Mouse (Mus musculus) ZHBTc4 (cell line): ENCODE measurements at regions not wholly inside any gene's neighbourhood (a gene's known extent, or its start where the extent isn't known, plus 50 kb on each side); places are given as distances from the start of the nearest gene placed in this dataset.
A peak's percentile ranks its signal among the peaks of the same experiment; 100 is the strongest.

Experiments
- DNase-seq: peaks from one replicate; pipeline ENCODE4 v3.0.0-alpha.2; 2011; ENCODE audit warnings: low read depth, low spot score

DNA sequence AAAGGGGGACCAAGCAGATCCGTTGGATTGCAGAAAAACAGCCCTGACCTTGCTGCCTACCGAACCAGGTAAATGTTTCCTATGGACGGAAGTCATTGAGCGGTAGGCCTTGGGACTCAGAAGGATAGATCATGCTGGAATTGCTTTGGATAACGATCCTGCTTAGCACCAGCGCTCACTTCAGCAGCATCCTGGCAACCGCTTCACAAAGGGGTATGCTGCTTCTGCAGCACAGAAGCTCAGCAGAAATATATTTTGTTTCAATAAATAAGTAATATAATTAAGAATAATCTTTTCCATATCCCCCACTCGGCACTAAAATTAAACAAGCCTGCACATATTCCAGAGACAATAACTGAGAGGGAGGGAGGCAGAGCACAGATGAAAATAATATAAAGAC lies 296.0 kb downstream of the Meis1 start:
- DNase-seq, result no peak

DNA sequence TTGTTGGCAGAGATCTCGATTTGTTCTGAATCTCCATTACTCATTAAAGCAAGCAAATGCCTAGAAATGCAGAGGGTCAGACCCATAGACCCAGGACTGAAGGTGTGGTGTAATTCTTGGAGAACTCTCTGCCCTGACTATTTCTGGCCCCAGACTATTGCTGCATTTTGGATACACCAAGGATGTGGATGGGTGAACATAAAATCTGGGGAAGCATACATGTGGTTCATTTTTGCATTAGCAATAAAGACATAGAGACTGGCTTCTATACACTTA lies 303.0 kb downstream of the Meis1 start:
- no peak for DNase-seq

DNA sequence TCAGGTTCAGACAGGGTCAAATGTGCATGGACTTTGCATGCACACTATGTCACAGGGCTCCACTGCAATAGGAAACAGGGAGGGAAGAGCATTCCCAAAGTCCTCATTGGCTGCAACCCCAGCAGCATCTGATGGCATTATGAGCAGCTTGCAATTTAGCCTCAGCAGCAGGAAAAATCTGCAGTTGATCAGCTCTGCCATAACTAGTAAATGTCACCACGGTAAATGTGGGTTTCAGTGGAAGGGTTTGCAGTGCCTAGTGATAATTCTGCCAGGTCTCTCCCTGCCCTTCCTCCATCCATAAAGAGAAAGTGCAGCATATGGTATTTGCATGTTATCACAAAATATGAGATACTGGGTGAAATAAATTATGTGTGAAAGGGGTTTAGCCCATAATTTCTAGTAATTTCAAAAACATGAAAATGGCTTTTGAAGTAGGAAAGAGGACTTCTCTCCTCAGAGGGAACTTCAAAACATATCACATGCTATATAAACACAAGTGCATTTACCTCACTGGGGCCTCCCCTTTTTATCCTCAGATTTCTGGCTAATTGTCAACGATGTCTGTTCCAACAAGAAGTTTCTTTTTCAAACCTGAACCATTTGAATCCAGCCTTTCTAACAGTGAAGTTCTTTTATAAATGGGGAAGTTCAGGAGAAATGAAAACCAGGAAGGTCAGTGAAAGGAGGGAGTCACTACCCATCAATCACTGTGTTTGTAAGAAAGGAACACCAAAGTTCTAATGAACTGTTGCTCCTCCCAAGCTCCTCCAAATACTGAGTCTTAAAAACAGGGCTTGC lies 303.5 kb downstream of the Meis1 start:
- no peak for DNase-seq

DNA sequence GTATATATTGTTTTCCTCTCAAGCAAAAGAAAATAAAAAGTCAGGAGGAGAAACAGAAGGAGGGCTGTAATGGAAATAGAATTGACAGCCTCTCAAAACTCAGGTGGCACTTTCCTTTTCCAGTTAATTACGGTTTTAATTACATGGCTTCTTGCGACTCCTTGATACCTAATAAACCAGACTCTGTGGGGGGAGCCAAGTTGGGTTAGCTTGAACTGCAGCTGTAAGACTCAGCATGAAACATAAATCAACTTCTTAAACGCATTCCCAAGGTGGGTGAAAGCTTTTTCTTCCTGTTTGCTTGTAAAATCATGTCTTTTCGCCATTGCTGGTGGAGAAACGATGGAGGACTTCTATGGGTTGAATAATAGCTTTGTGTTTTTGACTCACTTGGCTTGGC lies 304.4 kb downstream of the Meis1 start:
- no peak for DNase-seq

DNA sequence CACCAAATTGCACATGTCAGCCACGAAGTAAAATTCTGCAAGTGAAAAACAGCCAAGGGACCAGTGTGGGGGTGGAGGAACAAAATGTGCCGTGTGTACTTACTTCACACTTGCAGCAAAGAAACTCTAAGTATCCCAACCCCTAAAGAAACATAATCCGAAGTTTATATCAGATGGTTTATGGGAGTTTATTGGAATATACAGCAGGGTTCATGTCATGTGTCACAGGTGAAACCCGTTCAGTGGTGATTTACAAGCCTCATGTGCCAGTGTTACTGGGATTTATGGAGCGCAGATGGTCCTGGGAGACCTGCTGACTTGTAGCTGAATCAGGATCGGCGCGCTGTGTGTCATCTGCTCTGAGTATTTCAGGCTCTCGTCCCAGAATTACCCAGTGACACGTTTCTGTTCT lies 306.1 kb downstream of the Meis1 start:
- DNase-seq, result no peak

DNA sequence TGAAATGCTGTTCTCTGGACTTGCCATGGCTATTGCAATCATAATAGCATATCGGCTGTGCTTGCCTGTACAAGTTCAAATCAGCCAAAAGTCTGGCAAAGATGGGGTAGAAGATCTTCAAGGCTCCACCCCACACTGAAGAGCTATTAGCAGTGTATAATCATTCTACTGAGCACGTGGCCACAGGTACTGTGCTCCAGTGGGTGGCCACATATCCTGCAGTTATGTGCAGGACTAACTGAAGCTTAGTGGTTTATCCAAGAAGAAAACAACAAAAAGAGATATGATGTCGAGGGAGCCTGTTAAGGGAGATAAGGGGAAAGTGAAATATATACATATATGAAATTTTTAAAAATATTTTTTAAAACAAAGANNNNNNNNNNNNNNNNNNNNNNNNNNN lies 309.2 kb downstream of the Meis1 start:
- DNase-seq, result no peak

DNA sequence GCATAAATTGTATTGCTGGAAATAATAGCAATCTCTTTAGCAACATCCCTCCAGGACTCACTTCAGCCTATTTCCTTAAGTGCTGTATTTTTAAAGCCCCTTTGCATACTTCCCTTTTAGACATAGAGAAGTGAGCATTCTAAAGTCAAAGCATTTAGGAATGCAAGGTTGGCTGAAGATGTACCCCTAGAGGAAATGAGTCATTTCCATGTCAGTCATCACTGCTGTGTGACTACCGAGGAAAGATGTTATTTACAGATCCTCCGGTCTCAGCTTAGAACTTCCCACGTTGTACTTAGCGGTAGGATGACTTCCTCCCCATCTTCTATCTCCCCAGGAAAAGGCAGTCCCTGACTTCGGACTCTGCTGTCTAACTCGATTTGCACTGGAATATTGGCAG lies 337.2 kb downstream of the Meis1 start:
- no peak for DNase-seq

DNA sequence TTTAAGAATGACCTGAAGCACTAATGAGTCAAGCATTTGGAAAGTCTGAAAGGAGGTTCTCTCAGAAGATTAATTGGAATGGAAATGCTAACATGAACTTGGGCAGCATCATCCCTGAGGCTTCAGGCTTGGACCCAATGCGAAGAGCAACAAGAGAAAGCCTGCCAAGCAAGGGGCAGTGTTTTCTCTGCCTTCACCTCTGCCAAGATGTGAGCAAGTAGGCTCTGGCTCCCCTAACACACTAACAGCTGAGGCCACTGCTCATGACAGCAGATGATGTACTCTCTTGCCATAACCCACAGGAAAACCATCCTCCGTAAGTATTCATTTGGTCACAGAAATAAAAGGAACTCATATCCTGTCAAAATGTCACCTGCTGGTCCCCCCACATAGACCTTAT lies 341.9 kb downstream of the Meis1 start:
- DNase-seq, result no peak

DNA sequence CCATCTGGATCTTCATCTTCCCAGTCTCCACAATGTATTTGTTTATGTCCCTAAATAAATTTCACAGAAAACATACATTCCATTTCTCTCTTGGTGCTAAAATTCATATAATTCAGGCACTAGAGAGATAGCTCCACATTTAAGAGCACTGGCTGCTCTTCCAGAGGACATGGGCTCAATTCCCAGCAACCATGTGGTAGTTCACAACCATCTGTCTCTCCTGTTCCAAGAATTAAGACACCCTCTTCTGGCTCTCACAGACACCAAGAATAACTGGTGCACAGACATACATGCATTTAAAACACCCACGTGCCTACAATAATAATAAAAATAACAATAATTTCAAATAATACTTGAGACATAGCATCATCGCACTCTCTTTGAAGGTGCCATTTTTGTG lies 347.8 kb downstream of the Meis1 start:
- no peak for DNase-seq

DNA sequence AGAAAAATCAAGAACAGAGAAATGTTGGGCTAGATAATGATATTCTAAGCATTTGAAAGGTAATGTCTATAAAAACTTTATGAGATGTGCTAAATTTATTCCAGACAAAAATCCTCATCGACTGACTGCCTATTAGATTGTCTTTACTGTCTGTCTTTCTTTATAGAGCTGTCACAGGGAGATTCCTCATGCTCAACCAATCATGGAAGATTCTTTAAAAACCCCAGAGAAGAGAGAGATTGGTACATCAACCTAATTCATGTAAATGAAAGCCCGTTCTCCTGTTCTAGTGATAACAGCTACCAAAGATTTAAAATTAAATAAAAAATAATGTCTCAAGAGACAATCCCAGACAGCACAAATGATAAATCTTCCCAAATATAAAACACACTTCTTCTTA lies 349.5 kb downstream of the Meis1 start:
- no peak for DNase-seq

DNA sequence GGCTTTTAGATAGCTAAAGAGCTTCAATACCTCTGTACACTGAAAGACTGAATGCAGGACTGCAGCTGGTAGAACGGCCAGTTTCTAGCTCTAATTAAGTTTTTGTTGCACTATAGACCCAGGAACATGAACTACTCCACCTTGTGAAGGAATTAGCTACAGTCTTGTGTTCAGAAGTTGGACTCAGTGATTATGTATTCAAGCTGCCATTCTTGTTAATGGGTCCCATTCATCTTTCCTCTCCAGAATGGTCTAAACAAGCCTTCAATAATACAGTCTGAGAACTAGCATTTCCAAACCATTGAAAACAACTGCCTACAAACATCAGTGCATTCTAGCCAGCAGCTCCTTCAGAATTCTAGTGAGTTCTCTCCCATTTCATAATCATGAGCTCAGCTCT lies 362.4 kb downstream of the Meis1 start:
- no peak for DNase-seq

DNA sequence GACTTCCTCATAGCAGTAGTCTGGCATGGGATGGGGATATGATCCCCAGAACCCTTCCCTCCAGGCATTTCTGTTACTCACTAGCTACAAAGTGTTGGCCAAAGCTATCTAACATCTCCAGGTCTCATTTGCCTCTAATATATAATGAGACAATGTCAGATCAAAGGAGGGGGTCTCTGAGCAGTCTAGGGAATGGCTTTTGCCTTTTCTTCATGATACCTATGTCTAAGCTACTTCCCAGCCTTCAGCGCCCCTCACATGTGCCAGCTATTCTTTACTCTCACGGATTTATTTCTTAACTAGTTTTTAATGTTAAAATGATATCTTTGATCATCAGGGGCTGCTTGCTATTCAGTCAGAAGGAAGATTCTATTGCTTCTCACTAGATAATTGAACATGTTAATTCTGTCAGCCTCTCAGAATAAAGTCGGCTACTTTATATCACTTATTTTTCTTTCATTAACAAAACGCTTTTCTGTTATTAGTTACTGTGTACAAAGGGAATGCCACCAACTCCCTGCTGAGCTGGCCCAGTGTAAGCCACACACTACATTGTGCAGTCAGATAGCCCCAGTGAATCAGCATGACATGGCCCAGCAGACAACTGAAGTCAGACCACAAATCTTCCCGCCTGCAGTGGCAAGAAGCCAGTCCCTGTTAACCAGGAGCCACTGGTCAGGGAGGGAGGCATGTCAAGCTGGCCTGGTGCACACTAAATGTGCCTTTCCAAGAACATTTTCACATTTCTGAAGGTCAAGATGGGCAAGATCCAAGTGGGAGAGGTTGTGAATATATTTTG lies 386.6 kb downstream of the Meis1 start:
- DNase-seq, result no peak

DNA sequence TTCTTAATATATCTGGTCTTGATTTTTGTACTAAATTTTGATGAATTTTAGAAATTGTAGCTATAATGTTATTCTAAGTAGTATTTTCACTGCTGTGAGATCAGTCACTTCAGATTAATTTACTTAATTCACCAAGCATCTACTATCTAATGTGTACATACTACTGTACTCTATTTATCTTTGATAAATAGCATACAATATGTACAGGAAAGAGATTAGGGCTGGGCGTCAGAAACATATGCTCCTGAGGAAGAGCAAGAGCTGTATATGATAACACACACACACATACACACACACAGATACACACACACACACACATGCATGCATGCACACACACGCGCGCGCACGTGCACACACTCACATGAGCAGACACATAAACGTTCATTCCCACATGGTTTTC lies 387.2 kb downstream of the Meis1 start:
- DNase-seq, result no peak

DNA sequence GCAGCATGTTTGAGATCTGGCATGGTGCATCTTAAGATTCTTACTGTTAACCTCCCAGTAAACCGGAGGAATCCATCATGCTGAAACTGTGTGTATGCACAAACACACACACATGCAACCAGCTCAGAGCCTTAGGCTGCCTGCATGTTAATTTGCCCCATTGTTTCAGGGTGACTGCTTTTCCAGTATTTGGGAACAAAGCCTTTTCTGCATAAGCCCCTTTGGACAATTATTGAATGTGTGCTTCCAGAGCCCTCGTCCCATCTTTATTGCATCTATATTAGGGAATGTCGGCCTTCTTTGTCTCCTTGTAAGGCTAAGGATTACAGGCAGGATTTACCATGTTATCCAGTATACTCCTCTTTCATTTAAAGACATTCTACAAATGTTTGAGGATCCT lies 397.0 kb downstream of the Meis1 start:
- no peak for DNase-seq

DNA sequence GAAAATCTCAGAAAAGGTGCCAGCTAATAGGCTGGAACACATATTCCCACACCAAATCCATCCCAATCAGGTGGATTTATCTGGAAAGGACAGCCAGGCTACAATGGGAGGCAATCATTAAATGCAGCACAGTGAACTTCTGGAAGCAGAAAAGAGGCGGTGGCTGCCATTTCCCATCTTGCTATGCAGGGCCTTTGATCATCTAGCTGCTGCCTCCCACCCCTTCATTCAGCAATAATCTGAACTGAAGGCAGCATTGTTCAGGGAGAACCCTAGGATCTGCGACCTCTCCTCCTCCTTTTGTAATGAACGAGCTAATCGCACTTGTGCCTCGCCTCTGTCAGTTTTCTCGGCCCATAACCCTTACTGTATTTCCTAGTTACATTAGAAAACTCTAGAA lies 413.9 kb downstream of the Meis1 start:
- peak; percentile 9 for DNase-seq

DNA sequence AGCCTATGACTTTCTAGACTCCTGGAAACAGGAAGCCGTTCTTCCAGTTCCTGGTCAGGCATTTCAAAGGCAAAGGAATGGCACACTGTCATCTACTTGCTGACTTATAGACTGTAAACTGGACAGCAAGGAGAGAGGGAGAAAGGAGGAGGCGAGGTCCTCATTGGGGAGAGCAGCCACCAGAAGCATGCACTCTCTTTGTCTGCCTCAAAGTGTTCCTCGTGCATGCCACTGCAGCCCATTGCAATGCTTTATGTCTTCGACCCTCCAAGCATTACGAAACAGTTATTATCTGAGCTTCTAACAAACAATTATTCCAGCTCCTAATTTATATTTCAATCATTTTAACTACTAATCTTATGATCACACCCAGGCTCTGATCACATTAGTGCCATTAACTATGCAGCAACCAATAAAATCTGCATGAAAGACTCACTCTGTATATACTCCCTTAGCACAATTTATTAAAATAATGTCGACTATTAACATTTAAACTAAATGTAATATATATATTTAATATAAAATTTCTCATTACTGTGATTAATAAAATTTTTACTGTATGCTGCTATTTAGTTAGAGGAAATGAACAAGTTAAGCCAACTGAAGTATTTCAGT lies 417.1 kb downstream of the Meis1 start:
- no peak for DNase-seq

DNA sequence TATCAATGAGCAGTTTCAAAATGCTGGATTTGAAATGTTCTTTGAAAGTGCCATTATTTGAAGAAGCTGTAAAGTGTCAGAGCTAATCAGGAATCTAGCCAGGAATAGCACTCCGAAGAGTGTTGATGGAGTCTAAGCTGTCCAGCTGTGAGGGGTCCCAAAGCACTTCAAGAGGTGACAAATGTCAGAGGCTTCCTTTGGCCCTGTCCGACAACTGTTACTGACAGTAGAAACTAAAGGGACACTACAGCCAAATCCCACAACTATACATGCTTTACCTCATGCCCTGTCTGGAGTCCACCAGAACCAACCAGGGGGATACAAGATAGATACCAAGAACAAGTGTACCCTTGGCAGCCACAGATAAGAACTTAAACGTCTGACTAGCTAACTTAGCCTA lies 420.4 kb downstream of the Meis1 start:
- DNase-seq, result no peak

DNA sequence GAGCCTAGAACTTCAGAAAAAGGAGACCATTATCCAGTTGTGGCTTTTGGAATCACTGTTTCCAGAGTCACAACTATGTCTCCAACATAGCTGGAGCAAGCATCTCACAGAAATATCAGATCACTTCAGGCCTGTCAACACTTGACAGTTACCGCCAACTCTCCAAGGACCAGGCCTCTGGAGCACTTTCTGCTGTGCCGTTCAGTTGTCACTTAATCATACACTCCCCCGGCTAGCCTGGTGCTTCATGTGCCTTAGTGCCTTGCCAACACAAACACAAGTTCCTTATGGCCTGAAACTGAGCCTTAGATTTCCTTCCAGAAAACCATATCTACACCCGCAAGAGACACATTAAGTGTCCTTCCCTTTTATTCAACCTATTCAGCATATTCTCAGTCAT lies 421.8 kb downstream of the Meis1 start:
- DNase-seq, result no peak

DNA sequence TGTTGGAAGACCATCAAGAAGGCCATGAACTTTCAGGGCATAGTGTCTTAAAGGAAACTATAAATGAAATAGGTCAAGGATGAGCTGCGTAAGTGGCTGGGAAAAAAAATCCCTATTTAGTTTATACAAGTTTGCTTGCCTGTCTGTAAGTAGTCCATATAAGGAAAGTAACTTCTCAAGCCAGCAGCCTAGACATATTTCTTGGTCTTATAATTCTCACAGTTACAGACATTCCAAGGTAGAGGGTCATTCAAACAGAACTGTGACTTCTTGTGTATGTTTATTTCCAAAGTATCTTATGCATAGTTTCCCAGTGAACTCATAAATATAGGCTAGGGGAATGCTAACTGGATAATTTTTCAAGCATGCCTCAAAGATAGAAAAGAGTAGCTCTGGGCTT lies 428.3 kb downstream of the Meis1 start:
- DNase-seq, result no peak

DNA sequence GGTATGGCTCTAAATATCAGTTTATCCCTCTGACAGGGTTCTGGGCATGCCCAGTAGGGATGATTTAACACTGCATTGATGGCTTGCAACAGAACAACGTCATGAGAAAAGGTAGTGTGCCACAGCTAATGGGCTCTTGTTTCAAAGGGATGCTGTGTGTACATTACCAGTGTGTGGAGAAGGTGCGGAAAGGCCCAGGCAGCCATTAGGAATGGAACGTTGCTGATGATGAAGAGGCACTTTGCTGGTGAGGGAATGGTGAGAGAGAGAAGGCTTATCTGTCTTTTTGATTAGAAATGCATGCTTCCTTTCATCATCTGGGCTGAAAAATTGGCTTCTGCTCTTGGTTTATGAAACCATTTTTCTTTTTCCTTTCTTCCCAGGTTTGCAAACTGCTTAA lies 432.3 kb downstream of the Meis1 start:
- DNase-seq, result no peak

DNA sequence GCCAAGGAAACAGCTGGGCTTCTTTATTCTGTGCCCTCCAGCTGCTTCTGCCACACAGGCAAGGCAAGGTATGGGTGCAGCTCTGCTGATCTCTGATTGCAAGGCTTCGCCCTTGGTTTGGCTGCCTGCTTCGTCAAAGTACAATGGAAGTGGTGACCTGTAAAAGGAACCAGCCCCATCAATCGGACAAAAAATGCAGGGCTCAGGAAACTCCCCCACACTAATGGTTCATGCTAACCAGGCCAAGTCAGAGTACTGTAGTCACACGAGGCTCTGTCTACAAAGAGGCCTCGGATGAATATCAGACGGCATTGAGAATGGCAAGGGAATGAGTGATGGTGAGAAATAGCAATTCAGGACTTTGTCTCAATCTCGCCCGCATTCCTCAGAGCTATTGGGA lies 433.8 kb downstream of the Meis1 start:
- peak; percentile 5 for DNase-seq

DNA sequence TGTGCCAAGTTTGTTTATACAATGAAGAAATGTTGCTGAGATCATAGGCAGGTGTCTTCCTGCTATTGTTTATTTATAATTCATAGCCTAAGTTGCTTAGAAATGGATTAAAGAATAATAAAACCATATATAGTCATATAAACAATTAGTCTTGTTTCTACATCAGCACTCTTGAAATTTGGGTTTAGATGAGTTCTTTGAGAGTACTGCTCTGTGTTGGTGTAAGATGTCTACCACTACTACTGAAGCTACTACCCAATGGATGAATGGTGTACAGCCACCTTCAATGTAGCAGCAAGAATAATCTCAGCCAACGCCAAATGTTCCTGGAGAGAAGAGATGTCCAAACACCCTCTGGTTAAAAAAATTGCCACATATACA lies 436.0 kb downstream of the Meis1 start:
- no peak for DNase-seq
